Mouse (Mus musculus) embryonic facial prominence, embryonic 12.5 days (tissue): ENCODE measurements around the gene Csad. TPM values are rescaled to one million over a fixed set of nuclear protein-coding genes. Genes with fewer than 3 reads are reported as not detected.
A peak's percentile ranks its signal among the peaks of the same experiment; 100 is the strongest.

Source experiments
- ATAC-seq: fragments of 200-750 bp; cut with Nextera tagmentation; 2 replicates; pipeline ENCODE4 v1.8.0; 2017; ENCODE audit not compliant: insufficient number of reproducible peaks, insufficient read depth, low FRiP score, low TSS enrichment
- H3K27ac ChIP-seq: fragments of 300-500 bp; sonication (generic); 2 replicates; pipeline ENCODE4 v1.5.1; 2016; ENCODE audit warnings: mild to moderate bottlenecking
- H3K27me3 ChIP-seq: fragments of 300-500 bp; sonication (generic); 2 replicates; pipeline ENCODE4 v1.6.1; 2016; ENCODE audit warnings: mild to moderate bottlenecking, moderate library complexity
- H3K36me3 ChIP-seq: fragments of 300-500 bp; sonication (generic); 2 replicates; pipeline ENCODE4 v1.6.1; 2016; ENCODE audit warnings: mild to moderate bottlenecking
- H3K4me1 ChIP-seq: fragments of 300-500 bp; sonication (generic); 2 replicates; pipeline ENCODE4 v1.6.1; 2016
- H3K4me2 ChIP-seq: fragments of 300-500 bp; sonication (generic); replicated peaks from 2 replicates; pipeline ENCODE4 v1.6.1; 2016; ENCODE audit warnings: mild to moderate bottlenecking, moderate library complexity
- H3K4me3 ChIP-seq: fragments of 300-500 bp; sonication (generic); 2 replicates; pipeline ENCODE4 v1.5.1; 2016; ENCODE audit warnings: mild to moderate bottlenecking
- H3K9ac ChIP-seq: fragments of 300-500 bp; sonication (generic); 2 replicates; pipeline ENCODE4 v1.6.1; 2016; ENCODE audit warnings: mild to moderate bottlenecking, moderate library complexity
- H3K9me3 ChIP-seq: fragments of 300-500 bp; sonication (generic); 2 replicates; pipeline ENCODE4 v1.6.1; 2016; ENCODE audit warnings: mild to moderate bottlenecking, moderate library complexity
- WGBS: fragments of 180-500 bp; shearing (Covaris S2); methylation state at CpG from one replicate; pipeline ENCODE4 v1.1.7; 2016; 5-methylcytosine and 5-hydroxymethylcytosine counted together
- polyA plus RNA-seq: library from polyadenylated mRNA; unstranded; fragments of >200 nt; fragmentation: Nextera tagmentation; extraction: Ambion mirVana; gene quantifications from 2 replicates; pipeline ENCODE4 v1.2.1, GENCODE M21; 2016

Csad gene
- polyA plus RNA-seq, 1 experiment from 2014 or later: 82.8 TPM

DNA sequence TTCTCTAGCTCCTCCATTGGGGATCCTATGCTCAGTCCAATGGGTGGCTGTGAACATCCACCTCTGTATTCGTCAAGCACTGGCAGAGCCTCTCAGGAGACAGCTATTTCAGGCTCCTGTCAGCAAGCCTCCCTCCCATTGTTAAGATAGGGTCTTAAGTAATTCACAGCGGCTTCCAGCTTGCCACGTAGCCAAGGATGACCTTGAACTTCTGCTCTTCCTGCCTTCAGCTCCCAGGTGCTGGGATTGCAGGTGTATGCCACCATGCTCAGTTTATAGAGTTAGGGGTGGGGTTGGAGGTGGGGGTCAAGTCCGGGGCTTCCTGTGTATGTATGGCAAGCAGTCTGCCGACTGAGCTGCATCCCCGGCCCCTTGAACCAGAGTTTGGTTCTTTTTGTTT lies 7.4 kb upstream of the Csad start:
- Histone ChIP-seq H3K4me1 (peaks cover 6% of the 10 kb centered on the region), H3K27ac (no peak overlapping the region), H3K36me3 (peaks cover 85% of the 10 kb centered on the region), H3K4me2 (no peak overlapping the region), H3K4me3 (no peak overlapping the region), H3K27me3 (no peaks in the 10 kb centered on the region), H3K9ac (no peak overlapping the region), H3K9me3 (no peaks in the 10 kb centered on the region)
- WGBS: 84% methylated on average over 6 of the region's 6 CpGs
- ATAC-seq: no peak

GRCm38 (mm10) chr15:102210816-102211215 lies 6.3 kb upstream of the Csad start:
- no peak for ATAC-seq
- H3K4me3 ChIP-seq: no peak overlapping the region
- H3K4me2 ChIP-seq: no peak overlapping the region
- peaks cover 13% of the 10 kb centered on the region for H3K4me1 ChIP-seq
- H3K36me3 ChIP-seq: peaks cover 82% of the 10 kb centered on the region
- WGBS: 91% methylated on average over 4 of the region's 4 CpGs
- no peaks in the 10 kb centered on the region for H3K9me3 ChIP-seq
- H3K27ac ChIP-seq: no peak overlapping the region
- no peak overlapping the region for H3K9ac ChIP-seq
- no peaks in the 10 kb centered on the region for H3K27me3 ChIP-seq

DNA sequence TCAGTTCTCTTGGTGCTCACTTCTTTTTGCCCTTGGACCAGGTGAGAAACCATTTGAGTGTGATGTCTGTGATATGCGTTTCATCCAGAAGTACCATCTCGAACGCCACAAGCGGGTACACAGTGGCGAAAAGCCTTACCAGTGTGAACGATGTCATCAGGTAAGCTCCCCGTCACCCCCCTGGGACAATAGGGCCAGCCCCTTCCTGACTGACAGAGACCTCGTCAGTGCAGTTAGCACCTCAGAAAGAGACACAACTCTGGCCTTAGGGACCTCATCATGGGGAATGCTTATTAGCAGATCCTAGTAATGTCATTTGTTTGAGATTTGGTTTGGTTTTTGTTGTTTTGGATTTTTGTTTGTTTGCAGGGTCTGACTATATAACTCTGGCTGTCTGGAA lies 4.6 kb upstream of the Csad start:
- ATAC-seq: no peak
- Histone ChIP-seq H3K4me1 (peaks cover 28% of the 10 kb centered on the region), H3K4me3 (no peak overlapping the region), H3K27ac (no peak overlapping the region), H3K9me3 (no peaks in the 10 kb centered on the region), H3K36me3 (peaks cover 80% of the 10 kb centered on the region), H3K9ac (no peak overlapping the region), H3K4me2 (no peak overlapping the region), H3K27me3 (no peaks in the 10 kb centered on the region)
- 93% methylated on average over 8 of the region's 8 CpGs for WGBS

DNA sequence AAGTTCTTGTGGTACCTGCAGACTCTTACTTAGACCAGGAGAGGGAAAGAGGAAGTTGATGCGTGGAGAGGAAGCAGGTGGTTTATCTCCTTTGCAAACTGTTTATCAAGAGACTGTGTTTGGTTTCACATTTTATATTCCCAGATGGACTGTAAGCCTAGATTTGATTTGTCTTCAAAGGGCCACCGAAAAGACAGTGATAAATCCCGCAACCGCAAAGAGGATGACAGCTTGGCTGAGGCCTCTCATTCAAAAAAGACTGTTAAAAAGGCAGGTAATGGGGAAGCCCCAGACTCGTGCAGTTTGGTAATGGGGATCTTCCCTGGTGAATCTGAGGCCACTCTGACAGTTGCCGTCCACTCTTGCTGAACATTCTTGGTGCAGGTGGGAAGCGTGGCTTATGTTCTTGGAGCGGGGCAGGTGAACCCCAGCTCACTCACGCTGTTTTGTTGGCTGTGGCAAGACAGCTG lies 3.6 kb upstream of the Csad start:
- peaks cover 70% of the 10 kb centered on the region for H3K36me3 ChIP-seq
- WGBS: 83% methylated on average over 9 of the region's 9 CpGs
- H3K4me1 ChIP-seq: peaks cover 28% of the 10 kb centered on the region
- no peak overlapping the region for H3K4me2 ChIP-seq
- no peak overlapping the region for H3K9ac ChIP-seq
- H3K4me3 ChIP-seq: no peak overlapping the region
- no peaks in the 10 kb centered on the region for H3K27me3 ChIP-seq
- no peaks in the 10 kb centered on the region for H3K9me3 ChIP-seq
- no peak for ATAC-seq
- no peak overlapping the region for H3K27ac ChIP-seq

- no peaks in the 10 kb centered on the region for H3K27me3 ChIP-seq
- peaks cover 33% of the 10 kb centered on the region for H3K4me1 ChIP-seq
- H3K9me3 ChIP-seq: no peaks in the 10 kb centered on the region
- WGBS: 82% methylated on average over 3 of the region's 3 CpGs
- no peak overlapping the region for H3K4me2 ChIP-seq
- no peak overlapping the region for H3K27ac ChIP-seq
- peaks cover 63% of the 10 kb centered on the region for H3K36me3 ChIP-seq
- no peak overlapping the region for H3K9ac ChIP-seq
- ATAC-seq: no peak
- no peak overlapping the region for H3K4me3 ChIP-seq
Observed at GRCm38 (mm10) chr15:102207351-102207750, 2.8 kb upstream of the Csad start.

GRCm38 (mm10) chr15:102205779-102206178 lies 1.3 kb upstream of the Csad start:
- peak overlapping the region; percentile 87 for H3K4me3 ChIP-seq
- WGBS: 62% methylated on average over 8 of the region's 8 CpGs
- no peaks in the 10 kb centered on the region for H3K9me3 ChIP-seq
- peak overlapping the region; percentile 100 for H3K27ac ChIP-seq
- H3K4me1 ChIP-seq: peaks cover 35% of the 10 kb centered on the region
- peaks cover 52% of the 10 kb centered on the region for H3K36me3 ChIP-seq
- no peaks in the 10 kb centered on the region for H3K27me3 ChIP-seq
- peak overlapping the region; percentile 79 for H3K4me2 ChIP-seq
- ATAC-seq: no peak
- peak overlapping the region; percentile 94 for H3K9ac ChIP-seq

GRCm38 (mm10) chr15:102203835-102204381 lies 616 bp downstream of the Csad start:
- Histone ChIP-seq H3K27ac (peak overlapping the region; percentile 100), H3K9ac (peak overlapping the region; percentile 94), H3K4me2 (peak overlapping the region; percentile 79), H3K27me3 (no peaks in the 10 kb centered on the region), H3K36me3 (peaks cover 40% of the 10 kb centered on the region), H3K4me1 (peaks cover 35% of the 10 kb centered on the region), H3K9me3 (no peaks in the 10 kb centered on the region), H3K4me3 (peak overlapping the region; percentile 87)
- peak; percentile 10 for ATAC-seq
- WGBS: under 1% methylated on average over 48 of the region's 72 CpGs

- peak; percentile 95 for ATAC-seq
- Histone ChIP-seq H3K27ac (peak within 1 kb of the TSS; percentile 100), H3K4me2 (peak within 1 kb of the TSS; percentile 79), H3K4me1 (peaks cover 35% of the 10 kb centered on the region), H3K9ac (peak within 1 kb of the TSS; percentile 94), H3K9me3 (no peaks in the 10 kb centered on the region), H3K27me3 (no peaks in the 10 kb centered on the region), H3K36me3 (peaks cover 32% of the 10 kb centered on the region), H3K4me3 (peak within 1 kb of the TSS; percentile 87)
- WGBS: under 1% methylated on average over 60 of the region's 68 CpGs
Observed at GRCm38 (mm10) chr15:102202971-102203834, 1.3 kb downstream of the Csad start, which contains the start of gene Zfp740. Zfp740 (plus strand) TSS chr15:102203249.

DNA sequence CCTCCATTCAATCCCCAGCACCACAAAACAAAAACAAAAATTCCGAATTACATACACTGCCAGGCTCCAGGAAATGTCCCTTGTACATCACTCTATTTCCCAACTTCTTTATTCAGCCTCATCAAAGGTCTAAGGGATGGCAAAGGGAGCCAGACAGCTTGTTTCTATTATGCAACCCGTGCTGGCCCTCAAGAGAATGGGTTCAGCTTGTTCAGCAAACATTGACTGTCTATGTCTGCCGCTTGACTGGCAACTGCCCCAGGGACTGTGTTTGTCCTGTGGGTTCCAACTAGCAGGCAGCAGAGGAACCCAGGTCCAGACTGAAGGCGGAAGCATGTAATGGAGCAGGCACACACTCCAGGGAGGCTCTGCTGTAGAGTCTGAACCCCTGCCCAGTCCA lies 5.7 kb downstream of the Csad start:
- H3K4me2 ChIP-seq: no peak overlapping the region
- 74% methylated on average over 4 of the region's 4 CpGs for WGBS
- no peak overlapping the region for H3K4me3 ChIP-seq
- no peak overlapping the region for H3K27ac ChIP-seq
- no peaks in the 10 kb centered on the region for H3K27me3 ChIP-seq
- ATAC-seq: no peak
- no peaks in the 10 kb centered on the region for H3K9me3 ChIP-seq
- peaks cover 6% of the 10 kb centered on the region; the same call in 1 of the 2 replicates for H3K4me1 ChIP-seq
- peaks cover 6% of the 10 kb centered on the region for H3K36me3 ChIP-seq
- no peak overlapping the region for H3K9ac ChIP-seq

DNA sequence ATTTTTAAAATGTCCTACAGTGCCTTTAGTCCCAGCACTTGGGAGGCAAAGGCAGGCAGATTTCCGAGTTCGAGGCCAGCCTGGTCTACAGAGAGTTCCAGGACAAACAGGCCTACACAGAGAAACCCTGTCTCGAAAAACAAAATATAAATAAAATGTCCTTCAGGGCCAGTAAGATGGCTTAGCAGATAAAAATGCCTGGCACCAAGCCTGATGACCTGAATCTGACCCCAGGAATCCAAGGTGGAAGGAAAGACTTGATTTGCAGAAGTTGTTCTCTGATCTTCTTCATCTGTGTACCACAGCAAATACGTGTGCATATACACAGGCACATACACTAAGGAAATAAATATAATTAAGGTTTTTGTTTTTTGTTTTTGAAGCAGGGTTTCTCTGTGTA lies 9.2 kb downstream of the Csad start:
- Histone ChIP-seq H3K27me3 (no peaks in the 10 kb centered on the region), H3K4me3 (no peak overlapping the region), H3K4me2 (no peak overlapping the region), H3K9me3 (no peaks in the 10 kb centered on the region), H3K4me1 (peaks cover 5% of the 10 kb centered on the region; the same call in 1 of the 2 replicates), H3K9ac (no peak overlapping the region), H3K36me3 (peaks cover 2% of the 10 kb centered on the region; the same call in 1 of the 2 replicates), H3K27ac (no peak overlapping the region)
- 76% methylated on average over 4 of the region's 4 CpGs for WGBS
- no peak for ATAC-seq

DNA sequence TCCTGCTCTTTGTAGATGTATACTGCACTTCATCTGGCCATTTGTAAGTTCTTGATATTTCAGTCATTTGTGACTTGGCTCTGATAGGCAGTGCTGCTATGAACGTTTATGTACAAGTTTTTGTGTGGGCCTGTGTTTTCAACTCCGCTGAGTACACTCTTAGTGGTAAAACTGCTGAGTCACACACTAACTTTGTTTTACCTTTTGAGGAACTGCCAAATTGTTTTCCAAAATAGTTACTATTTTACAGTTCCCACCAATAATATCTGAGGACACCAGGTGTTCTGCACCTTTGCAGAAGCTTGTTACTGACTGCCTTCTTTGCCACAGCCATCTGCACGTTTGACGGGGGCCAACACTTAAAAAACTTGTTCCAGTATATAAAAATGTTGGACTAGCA lies 10.1 kb downstream of the Csad start:
- Histone ChIP-seq H3K4me2 (no peak overlapping the region), H3K36me3 (no peaks in the 10 kb centered on the region), H3K27me3 (no peaks in the 10 kb centered on the region), H3K4me1 (peaks cover 5% of the 10 kb centered on the region; the same call in 1 of the 2 replicates), H3K9me3 (no peaks in the 10 kb centered on the region), H3K9ac (no peak overlapping the region), H3K4me3 (no peak overlapping the region), H3K27ac (no peak overlapping the region)
- ATAC-seq: no peak
- WGBS: 81% methylated on average over 4 of the region's 4 CpGs

DNA sequence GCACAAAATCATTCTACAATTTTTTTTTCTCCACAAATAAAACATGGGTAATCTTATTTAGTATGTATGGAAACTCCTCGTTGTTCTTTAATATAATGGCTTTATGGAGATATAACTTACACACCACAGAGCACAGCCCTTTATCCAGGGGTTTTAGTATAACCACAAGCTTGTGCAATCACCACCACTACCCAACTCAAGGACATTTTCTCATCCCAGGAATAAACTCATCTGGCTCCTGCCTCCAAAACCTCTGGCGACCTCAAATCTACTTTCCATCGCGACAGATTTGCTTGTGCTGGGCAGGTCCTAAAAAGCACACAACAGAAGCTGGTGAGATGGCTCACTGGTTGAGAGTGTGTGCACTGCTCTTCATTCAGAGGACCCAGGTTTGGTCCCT lies 10.9 kb downstream of the Csad start:
- Histone ChIP-seq H3K9me3 (no peaks in the 10 kb centered on the region), H3K9ac (no peak overlapping the region), H3K27ac (no peak overlapping the region), H3K4me1 (peaks cover 5% of the 10 kb centered on the region; the same call in 1 of the 2 replicates), H3K4me2 (no peak overlapping the region), H3K27me3 (no peaks in the 10 kb centered on the region), H3K36me3 (no peaks in the 10 kb centered on the region), H3K4me3 (no peak overlapping the region)
- no peak for ATAC-seq
- WGBS: 86% methylated on average over 4 of the region's 4 CpGs
